8 mouse cellular contexts compared by ENCODE assay signal in the genomic region with DNA sequence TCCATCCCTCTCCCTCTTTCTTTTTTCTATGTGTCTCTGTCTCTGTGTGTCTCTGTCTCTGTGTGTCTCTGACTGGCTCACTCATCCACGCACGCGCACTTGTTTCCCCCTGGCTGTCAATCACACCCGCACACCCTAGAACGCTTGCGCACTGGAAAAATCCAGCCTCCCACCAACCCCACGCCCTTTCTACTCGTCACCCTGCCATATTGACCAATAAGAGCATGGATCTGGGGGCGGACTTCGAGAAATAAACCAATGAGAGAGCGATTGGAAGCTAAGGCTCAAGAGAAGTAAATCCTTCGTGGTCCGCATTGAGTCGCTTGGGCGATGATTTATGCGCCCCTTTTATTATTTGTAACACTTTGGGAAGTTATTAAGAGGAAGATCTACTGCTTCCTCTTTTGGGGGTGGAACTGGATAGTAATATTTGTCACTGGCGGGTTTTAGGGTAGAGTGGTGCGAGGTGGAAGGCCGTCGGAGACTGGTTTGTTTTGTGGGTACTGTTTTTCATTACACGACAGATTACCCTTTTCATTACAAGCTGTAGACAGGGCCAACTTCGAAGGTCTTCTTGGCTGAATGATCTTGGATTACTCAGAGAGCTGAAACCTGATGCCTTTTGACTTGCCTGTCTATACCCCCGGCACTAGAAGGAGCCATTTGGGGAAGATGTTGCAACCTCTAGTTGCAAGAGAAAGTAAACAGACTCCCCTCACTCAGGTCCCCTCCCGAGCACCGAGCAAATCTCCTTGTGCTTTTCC.
DNase-seq lines count a peak whose midpoint lies in the region; ATAC-seq and TF ChIP-seq lines count a peak whose summit lies in the region.

No protein-coding gene starts in this region.

- no peak for TF ChIP-seq POLR2A in bone marrow macrophage, adult 2 months (IDR thresholded peaks at IDR 0.05; ENCODE audit: borderline replicate concordance, low read depth, low read length)

- no peak overlapping the region for H3K9ac ChIP-seq in hindbrain, embryonic 13.5 days
- H3K9ac ChIP-seq in limb, embryonic 15.5 days = 0 out of 2 replicates have a peak overlapping the region, but pooled peaks have one; percentile 29
- H3K9ac ChIP-seq in midbrain, embryonic 16.5 days (ENCODE audit: low read depth, low read length) = no peak overlapping the region

- WGBS in hindbrain, embryonic 13.5 days = under 1% methylated on average over 25 of the region's 25 CpGs
- under 1% methylated on average over 25 of the region's 25 CpGs for WGBS in limb, embryonic 15.5 days
- WGBS in midbrain, embryonic 16.5 days = under 1% methylated on average over 25 of the region's 25 CpGs

- no peaks in the 10 kb centered on the region for H3K36me3 ChIP-seq in hindbrain, embryonic 13.5 days
- H3K36me3 ChIP-seq in limb, embryonic 15.5 days = no peaks in the 10 kb centered on the region
- H3K36me3 ChIP-seq in midbrain, embryonic 16.5 days (ENCODE audit: control insufficient read depth, insufficient read depth, low read length) = no peaks in the 10 kb centered on the region

- peak overlapping the region; percentile 95 for H3K27ac ChIP-seq in bone marrow macrophage, adult 2 months (ENCODE audit: insufficient read depth, low read depth, low read length)
- peak overlapping the region; percentile 65; the same call in 1 of the 2 replicates for H3K27ac ChIP-seq in hindbrain, embryonic 13.5 days
- H3K27ac ChIP-seq in limb, embryonic 15.5 days = peak overlapping the region; percentile 93
- H3K27ac ChIP-seq in midbrain, embryonic 16.5 days (ENCODE audit: low read length) = no peak overlapping the region

- H3K27me3 ChIP-seq in hindbrain, embryonic 13.5 days = peaks cover 69% of the 10 kb centered on the region
- peaks cover 13% of the 10 kb centered on the region; the same call in 1 of the 2 replicates for H3K27me3 ChIP-seq in limb, embryonic 15.5 days
- H3K27me3 ChIP-seq in midbrain, embryonic 16.5 days (ENCODE audit: control insufficient read depth, insufficient read depth, low read depth, low read length) = peaks cover 40% of the 10 kb centered on the region

- peaks cover 19% of the 10 kb centered on the region for H3K4me1 ChIP-seq in bone marrow macrophage, adult 2 months (ENCODE audit: control insufficient read depth, insufficient read depth, low read length)
- H3K4me1 ChIP-seq in hindbrain, embryonic 13.5 days (replicated peaks) = peaks cover 30% of the 10 kb centered on the region
- peaks cover 41% of the 10 kb centered on the region for H3K4me1 ChIP-seq in limb, embryonic 15.5 days
- H3K4me1 ChIP-seq in midbrain, embryonic 16.5 days (ENCODE audit: control insufficient read depth, insufficient read depth, low read length) = peaks cover 9% of the 10 kb centered on the region

- TF ChIP-seq CTCF in bone marrow macrophage, adult 2 months (IDR thresholded peaks at IDR 0.05; ENCODE audit: low read depth, low read length) = no peak

- H3K4me2 ChIP-seq in hindbrain, embryonic 13.5 days = peak overlapping the region; percentile 44
- H3K4me2 ChIP-seq in limb, embryonic 15.5 days = peak overlapping the region; percentile 47
- peak overlapping the region; percentile 21 for H3K4me2 ChIP-seq in midbrain, embryonic 16.5 days (ENCODE audit: low read length)

- no peaks in the 10 kb centered on the region for H3K9me3 ChIP-seq in hindbrain, embryonic 13.5 days
- H3K9me3 ChIP-seq in limb, embryonic 15.5 days = no peaks in the 10 kb centered on the region
- no peaks in the 10 kb centered on the region for H3K9me3 ChIP-seq in midbrain, embryonic 16.5 days (replicated peaks; ENCODE audit: control insufficient read depth, low read length, poor library complexity, severe bottlenecking)

- H3K4me3 ChIP-seq in bone marrow macrophage, adult 2 months (ENCODE audit: insufficient read depth, low read length) = peak overlapping the region; percentile 60
- peak overlapping the region; percentile 14 for H3K4me3 ChIP-seq in hindbrain, embryonic 13.5 days
- peak overlapping the region; percentile 38 for H3K4me3 ChIP-seq in limb, embryonic 15.5 days
- no peak overlapping the region; the same call in 1 of the 2 replicates for H3K4me3 ChIP-seq in midbrain, embryonic 16.5 days (ENCODE audit: low read depth, low read length)

- peak; percentile 54 to 61 for DNase-seq in cerebellum, postnatal 14 days
- no peak for DNase-seq in cerebellum, postnatal 36 days
- peak; percentile 93 for DNase-seq in gastrocnemius, adult 18-20 months (ENCODE audit: low spot score)
- DNase-seq in testis, postnatal 10 days (ENCODE audit: low spot score) = peak; percentile 70

- peak; percentile 86 for ATAC-seq in hindbrain, embryonic 13.5 days (ENCODE audit: low FRiP score)
- ATAC-seq in limb, embryonic 15.5 days (ENCODE audit: insufficient number of reproducible peaks, low FRiP score, low TSS enrichment, low read depth) = peak; percentile 90
- ATAC-seq in midbrain, embryonic 16.5 days = 0 out of 2 replicates have a peak, but pooled peaks have one; percentile 72

Comparison
In these comparisons a context has a peak if more than half of its experiments do, and no peak if none do; other contexts are left out.
1. DNase-seq: peak in cerebellum, postnatal 14 days (2 of 2), gastrocnemius, adult 18-20 months (single experiment) and testis, postnatal 10 days (single experiment); none in cerebellum, postnatal 36 days (0 of 2).
2. Peak in every context shown above with its lines, with median percentiles within 50 percentile points of each other: ATAC-seq and H3K4me2 ChIP-seq.